Mouse (Mus musculus): ENCODE measurements around the gene Socs3. TPM values are rescaled to one million over a fixed set of nuclear protein-coding genes. Genes with fewer than 3 reads are reported as not detected.
A peak's percentile ranks its signal among the peaks of the same experiment; 100 is the strongest.

Gene Socs3
- total RNA-seq, 2 experiments from 2014 or later = 11.8 to 12.7 TPM

GRCm38 (mm10) chr11:117995661-117996060, 25.8 kb upstream of the Socs3 start:
- no peak for DNase-seq (ENCODE audit: low spot score in 2 of 2)

GRCm38 (mm10) chr11:117995255-117995654, 25.4 kb upstream of the Socs3 start:
- DNase-seq (ENCODE audit: low spot score in 2 of 2) = no peak

GRCm38 (mm10) chr11:117994250-117995057, 24.6 kb upstream of the Socs3 start:
- no peak for DNase-seq (ENCODE audit: low spot score in 2 of 2)

GRCm38 (mm10) chr11:117993190-117994175, 23.6 kb upstream of the Socs3 start:
- DNase-seq (ENCODE audit: low spot score in 2 of 2) = no peak

GRCm38 (mm10) chr11:117991502-117992470, 21.9 kb upstream of the Socs3 start:
- DNase-seq (ENCODE audit: low spot score in 2 of 2) = no peak

- DNase-seq (ENCODE audit: low spot score in 2 of 2) = no peak
Measured at GRCm38 (mm10) chr11:117989926-117990325, 20.1 kb upstream of the Socs3 start.

GRCm38 (mm10) chr11:117989241-117989640, 19.4 kb upstream of the Socs3 start:
- no peak for DNase-seq (ENCODE audit: low spot score in 2 of 2)

GRCm38 (mm10) chr11:117987968-117988367, 18.1 kb upstream of the Socs3 start:
- no peak for DNase-seq (ENCODE audit: low spot score in 2 of 2)

GRCm38 (mm10) chr11:117987032-117987451, 17.2 kb upstream of the Socs3 start:
- no peak for DNase-seq (ENCODE audit: low spot score in 2 of 2)

GRCm38 (mm10) chr11:117986126-117987031, 16.5 kb upstream of the Socs3 start, which contains the start of gene Pgs1:
Pgs1 (plus strand) TSS chr11:117986292.
- DNase-seq (ENCODE audit: low spot score in 2 of 2) = peak; percentile 85 to 86

GRCm38 (mm10) chr11:117983770-117984169, 13.9 kb upstream of the Socs3 start:
- no peak for DNase-seq (ENCODE audit: low spot score in 2 of 2)

- DNase-seq (ENCODE audit: low spot score in 2 of 2) = no peak
Measured at GRCm38 (mm10) chr11:117982426-117982825, 12.6 kb upstream of the Socs3 start.

GRCm38 (mm10) chr11:117979388-117979787, 9.5 kb upstream of the Socs3 start:
- DNase-seq (ENCODE audit: low spot score in 2 of 2) = no peak

GRCm38 (mm10) chr11:117977694-117978360, 8.0 kb upstream of the Socs3 start:
- no peak for DNase-seq (ENCODE audit: low spot score in 2 of 2)

- DNase-seq (ENCODE audit: low spot score in 2 of 2) = no peak
Measured at GRCm38 (mm10) chr11:117976081-117976582, 6.3 kb upstream of the Socs3 start.

GRCm38 (mm10) chr11:117975211-117975967, 5.5 kb upstream of the Socs3 start:
- no peak for DNase-seq (ENCODE audit: low spot score in 2 of 2)

- DNase-seq (ENCODE audit: low spot score in 2 of 2) = no peak
Measured at GRCm38 (mm10) chr11:117974327-117975125, 4.7 kb upstream of the Socs3 start.
